Mouse (Mus musculus): ENCODE measurements around the gene Kbtbd2.

DNA sequence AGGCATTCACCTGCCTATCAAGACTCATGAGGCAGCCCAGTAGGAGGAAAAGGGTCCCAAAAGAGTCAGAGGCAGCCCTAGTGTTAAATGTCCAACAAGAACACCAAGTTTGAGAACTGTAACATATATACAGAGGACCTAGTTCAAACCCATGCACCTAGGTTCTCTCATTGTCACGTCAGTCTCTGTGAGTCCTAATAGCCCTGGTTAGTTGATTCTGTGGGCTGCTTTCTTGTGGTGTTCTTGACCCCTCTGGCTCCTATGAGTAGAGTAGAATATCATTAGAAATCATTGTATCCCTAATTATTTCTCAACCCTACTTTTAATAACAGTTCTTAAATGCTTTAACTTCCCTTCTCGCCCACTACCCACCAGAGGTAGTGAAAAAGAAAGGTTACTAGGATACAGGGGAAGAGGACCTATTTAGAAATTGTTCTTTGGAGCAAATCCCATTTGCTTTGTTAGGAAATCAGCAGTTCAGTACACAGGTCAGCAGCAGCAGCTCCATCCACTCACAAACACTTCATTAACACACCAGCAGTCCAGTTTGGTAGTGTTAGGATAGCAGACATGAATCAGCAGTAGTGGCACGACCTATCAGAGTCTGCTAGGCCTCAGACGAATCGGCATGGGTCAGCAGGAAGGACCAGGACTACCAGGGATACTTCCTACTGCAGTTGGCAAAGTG is 21.0 kb upstream of the Kbtbd2 start:
- no peak for TF ChIP-seq CTCF (IDR thresholded peaks at IDR 0.05; ENCODE audit: control insufficient read depth, insufficient read depth, insufficient replicate concordance, low read depth, low read length)
- no peak for TF ChIP-seq POLR2A (IDR thresholded peaks at IDR 0.05; ENCODE audit: control insufficient read depth, low read depth, low read length)

Data from testis, adult 2 months (tissue).